Mouse (Mus musculus) forebrain, embryonic 14.5 days (tissue): ENCODE data around the gene Ankrd65. TPM values are rescaled to one million over a fixed set of nuclear protein-coding genes. Genes with fewer than 3 reads are reported as not detected.

Experiments used
- ATAC-seq: fragments of 200-750 bp; cut with Nextera tagmentation; 2 replicates; pipeline ENCODE4 v1.8.0; 2017; ENCODE audit warnings: mild to moderate bottlenecking, moderate library complexity
- DNase-seq: peaks from one replicate; pipeline ENCODE4 v3.0.0-alpha.2; 2015; ENCODE audit warnings: low spot score
- H3K27ac ChIP-seq: fragments of 300-500 bp; sonication (generic); 2 replicates; pipeline ENCODE4 v1.5.1; 2014; ENCODE audit warnings: low read depth, mild to moderate bottlenecking, control low read depth, low read length, moderate library complexity
- H3K27me3 ChIP-seq: fragments of 300-500 bp; sonication (generic); replicated peaks from 2 replicates; pipeline ENCODE4 v1.6.1; 2014; ENCODE audit warnings: low read length, control low read depth, mixed read lengths; ENCODE audit not compliant: control insufficient read depth, insufficient read depth
- H3K36me3 ChIP-seq: fragments of 300-500 bp; sonication (generic); 2 replicates; pipeline ENCODE4 v1.6.1; 2014; ENCODE audit warnings: low read length, control low read depth; ENCODE audit not compliant: control insufficient read depth, insufficient read depth
- H3K4me1 ChIP-seq: fragments of 300-500 bp; sonication (generic); 2 replicates; pipeline ENCODE4 v1.6.1; 2014; ENCODE audit warnings: antibody characterized with exemption, low read length, control low read depth; ENCODE audit not compliant: control insufficient read depth, insufficient read depth
- H3K4me2 ChIP-seq: fragments of 300-500 bp; sonication (generic); 2 replicates; pipeline ENCODE4 v1.6.1; 2014; ENCODE audit warnings: mild to moderate bottlenecking, control low read depth, low read length
- H3K4me3 ChIP-seq: fragments of 300-500 bp; sonication (generic); 2 replicates; pipeline ENCODE4 v1.5.1; 2014; ENCODE audit warnings: low read depth, low read length, control low read depth
- H3K9ac ChIP-seq: fragments of 300-500 bp; sonication (generic); 2 replicates; pipeline ENCODE4 v1.6.1; 2014; ENCODE audit warnings: mild to moderate bottlenecking, low read length, control low read depth, moderate library complexity
- H3K9me3 ChIP-seq: fragments of 300-500 bp; sonication (generic); replicated peaks from 2 replicates; pipeline ENCODE4 v1.6.1; 2016; ENCODE audit warnings: low read length, control low read depth, mixed read lengths; ENCODE audit not compliant: control insufficient read depth
- WGBS: fragments of 180-500 bp; shearing (Covaris S2); extraction: QIAGEN DNeasy Blood & Tissue Kit; methylation state at CpG from one replicate; pipeline ENCODE4 v1.1.7; 2014; 5-methylcytosine and 5-hydroxymethylcytosine counted together
- polyA plus RNA-seq: library from polyadenylated mRNA; unstranded; fragments of >200 nt; fragmentation: Nextera tagmentation; extraction: Ambion mirVana; gene quantifications from 2 replicates; pipeline ENCODE4 v1.2.1, GENCODE M21; 2014

Ankrd65 gene
- polyA plus RNA-seq, 1 experiment from 2014 or later = not detected

GRCm38 (mm10) chr4:155772786-155773185 is 17.5 kb upstream of the Ankrd65 start:
- DNase-seq (no peak), ATAC-seq (no peak)
- H3K9me3 ChIP-seq = no peaks in the 10 kb centered on the region
- no peak overlapping the region for H3K4me3 ChIP-seq
- H3K9ac ChIP-seq = no peak overlapping the region
- no peaks in the 10 kb centered on the region for H3K36me3 ChIP-seq
- WGBS = 85% methylated on average over 13 of the region's 13 CpGs
- H3K27ac ChIP-seq = no peak overlapping the region
- peak overlapping the region; percentile 3; the same call in 1 of the 2 replicates for H3K4me2 ChIP-seq
- peaks cover 7% of the 10 kb centered on the region for H3K4me1 ChIP-seq
- peaks cover 4% of the 10 kb centered on the region; the same call in 1 of the 2 replicates for H3K27me3 ChIP-seq

GRCm38 (mm10) chr4:155773335-155774078 is 16.7 kb upstream of the Ankrd65 start:
- DNase-seq = no peak
- Histone ChIP-seq H3K4me2 (peak overlapping the region; percentile 56), H3K4me3 (peak overlapping the region; percentile 32; the same call in 1 of the 2 replicates), H3K27me3 (peaks cover 4% of the 10 kb centered on the region; the same call in 1 of the 2 replicates), H3K9ac (no peak overlapping the region), H3K4me1 (peaks cover 7% of the 10 kb centered on the region), H3K9me3 (no peaks in the 10 kb centered on the region), H3K27ac (no peak overlapping the region), H3K36me3 (no peaks in the 10 kb centered on the region)
- WGBS = 41% methylated on average over 5 of the region's 5 CpGs
- no peak for ATAC-seq

- Histone ChIP-seq H3K4me3 (peak within 1 kb of the TSS; percentile 32), H3K4me1 (peaks cover 7% of the 10 kb centered on the region), H3K36me3 (no peaks in the 10 kb centered on the region), H3K27me3 (peaks cover 4% of the 10 kb centered on the region; the same call in 1 of the 2 replicates), H3K4me2 (peak within 1 kb of the TSS; percentile 56), H3K27ac (peak within 1 kb of the TSS; percentile 35; the same call in 1 of the 2 replicates), H3K9me3 (no peaks in the 10 kb centered on the region), H3K9ac (peak within 1 kb of the TSS; percentile 51)
- DNase-seq (peak; percentile 84), ATAC-seq (peak; percentile 64)
- 1% methylated on average over 35 of the region's 35 CpGs for WGBS
These were observed 15.9 kb upstream of the Ankrd65 start, which contains the start of gene Vwa1 for GRCm38 (mm10) chr4:155774280-155774754. TSS of gene Vwa1 (minus strand) at chr4:155774698.

- Histone ChIP-seq H3K9me3 (no peaks in the 10 kb centered on the region), H3K36me3 (no peaks in the 10 kb centered on the region), H3K27me3 (peaks cover 4% of the 10 kb centered on the region; the same call in 1 of the 2 replicates), H3K4me3 (peak overlapping the region; percentile 32), H3K4me2 (peak overlapping the region; percentile 56), H3K9ac (peak overlapping the region; percentile 51; the same call in 1 of the 2 replicates), H3K4me1 (peaks cover 4% of the 10 kb centered on the region), H3K27ac (peak overlapping the region; percentile 35; the same call in 1 of the 2 replicates)
- DNase-seq (no peak), ATAC-seq (no peak)
- WGBS = 54% methylated on average over 9 of the region's 9 CpGs
These were observed 15.1 kb upstream of the Ankrd65 start for GRCm38 (mm10) chr4:155774971-155775740.

GRCm38 (mm10) chr4:155775855-155776254 is 14.4 kb upstream of the Ankrd65 start:
- H3K9ac ChIP-seq = no peak overlapping the region
- peaks cover 4% of the 10 kb centered on the region for H3K4me1 ChIP-seq
- no peak overlapping the region for H3K4me3 ChIP-seq
- no peak overlapping the region for H3K27ac ChIP-seq
- H3K27me3 ChIP-seq = peaks cover 4% of the 10 kb centered on the region; the same call in 1 of the 2 replicates
- no peaks in the 10 kb centered on the region for H3K36me3 ChIP-seq
- no peak for ATAC-seq
- DNase-seq = no peak
- no peaks in the 10 kb centered on the region for H3K9me3 ChIP-seq
- H3K4me2 ChIP-seq = no peak overlapping the region
- 72% methylated on average over 3 of the region's 3 CpGs for WGBS

GRCm38 (mm10) chr4:155776704-155777335 is 13.4 kb upstream of the Ankrd65 start:
- Histone ChIP-seq H3K4me3 (no peak overlapping the region), H3K4me2 (no peak overlapping the region), H3K9ac (no peak overlapping the region), H3K36me3 (no peaks in the 10 kb centered on the region), H3K27ac (no peak overlapping the region), H3K9me3 (no peaks in the 10 kb centered on the region), H3K4me1 (peaks cover 4% of the 10 kb centered on the region), H3K27me3 (peaks cover 4% of the 10 kb centered on the region; the same call in 1 of the 2 replicates)
- ATAC-seq = no peak
- 60% methylated on average over 2 of the region's 2 CpGs for WGBS
- no peak for DNase-seq

- H3K27ac ChIP-seq = no peak overlapping the region
- DNase-seq (no peak), ATAC-seq (no peak)
These were observed 12.4 kb upstream of the Ankrd65 start for GRCm38 (mm10) chr4:155777816-155778215.

GRCm38 (mm10) chr4:155779498-155779897 is 10.7 kb upstream of the Ankrd65 start:
- Histone ChIP-seq H3K36me3 (no peaks in the 10 kb centered on the region), H3K27me3 (0 out of 2 replicates have a peak, but pooled peaks cover 4% of the 10 kb centered on the region), H3K27ac (no peak overlapping the region), H3K4me2 (no peak overlapping the region), H3K9ac (no peak overlapping the region), H3K4me3 (no peak overlapping the region), H3K9me3 (no peaks in the 10 kb centered on the region), H3K4me1 (0 out of 2 replicates have a peak, but pooled peaks cover 3% of the 10 kb centered on the region)
- DNase-seq (no peak), ATAC-seq (no peak)
- WGBS = 85% methylated on average over 4 of the region's 4 CpGs

More at GRCm38 (mm10) chr4:155777816-155778215, 12.4 kb upstream of the Ankrd65 start:
- Histone ChIP-seq H3K9ac (no peak overlapping the region), H3K4me3 (no peak overlapping the region), H3K36me3 (no peaks in the 10 kb centered on the region), H3K27me3 (peaks cover 4% of the 10 kb centered on the region; the same call in 1 of the 2 replicates), H3K9me3 (no peaks in the 10 kb centered on the region), H3K4me1 (peaks cover 4% of the 10 kb centered on the region), H3K4me2 (no peak overlapping the region)
- 78% methylated on average over 2 of the region's 2 CpGs for WGBS
